Mouse (Mus musculus) CD4-positive, CD25-positive, alpha-beta regulatory T cell, adult 2 months (primary cell): ENCODE results near the gene Lrrc63.
A peak's percentile ranks its signal among the peaks of the same experiment; 100 is the strongest.

Experiments used
- DNase-seq: peaks from one replicate; pipeline ENCODE4 v3.0.0-alpha.2; 2012; ENCODE audit warnings: low read depth, low spot score

Gene Lrrc63

GRCm38 (mm10) chr14:75138503-75138902 lies 7.8 kb upstream of the Lrrc63 start:
- no peak for DNase-seq

- DNase-seq = peak; percentile 50
Measured at GRCm38 (mm10) chr14:75136119-75136966, 5.7 kb upstream of the Lrrc63 start.

GRCm38 (mm10) chr14:75131324-75131935 lies 749 bp upstream of the Lrrc63 start:
- DNase-seq = peak; percentile 31

- no peak for DNase-seq
Measured at GRCm38 (mm10) chr14:75121658-75122057, 9.0 kb downstream of the Lrrc63 start.

GRCm38 (mm10) chr14:75102956-75103355 lies 27.7 kb downstream of the Lrrc63 start:
- peak; percentile 10 for DNase-seq

- DNase-seq = no peak
Measured at GRCm38 (mm10) chr14:75077946-75078345, 52.7 kb downstream of the Lrrc63 start.

GRCm38 (mm10) chr14:75075299-75076180 lies 55.1 kb downstream of the Lrrc63 start:
- DNase-seq = no peak

GRCm38 (mm10) chr14:75071091-75071490 lies 59.6 kb downstream of the Lrrc63 start:
- no peak for DNase-seq

GRCm38 (mm10) chr14:75069356-75069979 lies 61.2 kb downstream of the Lrrc63 start:
- DNase-seq = peak; percentile 73

GRCm38 (mm10) chr14:75068430-75069112 lies 62.1 kb downstream of the Lrrc63 start:
- peak; percentile 77 for DNase-seq

- DNase-seq = no peak
Measured at GRCm38 (mm10) chr14:75065211-75065610, 65.5 kb downstream of the Lrrc63 start.

- DNase-seq = peak; percentile 44
Measured at GRCm38 (mm10) chr14:75064520-75064919, 66.2 kb downstream of the Lrrc63 start.

- no peak for DNase-seq
Measured at GRCm38 (mm10) chr14:75063936-75064335, 66.7 kb downstream of the Lrrc63 start.

GRCm38 (mm10) chr14:75060562-75060961 lies 70.1 kb downstream of the Lrrc63 start:
- DNase-seq = peak; percentile 79

GRCm38 (mm10) chr14:75056861-75057431 lies 73.7 kb downstream of the Lrrc63 start:
- peak; percentile 58 for DNase-seq

GRCm38 (mm10) chr14:75054455-75055343 lies 76.0 kb downstream of the Lrrc63 start:
- DNase-seq = no peak

GRCm38 (mm10) chr14:75052451-75052850 lies 78.2 kb downstream of the Lrrc63 start:
- peak; percentile 51 for DNase-seq

- peak; percentile 20 for DNase-seq
Measured at GRCm38 (mm10) chr14:75045184-75045583, 85.5 kb downstream of the Lrrc63 start.

GRCm38 (mm10) chr14:75035431-75035830 lies 95.2 kb downstream of the Lrrc63 start:
- no peak for DNase-seq
